Mouse (Mus musculus): ENCODE measurements around the gene Zbtb12.
"Not testable (repeated sequence)": the region's sequence is repeated elsewhere in the genome, so short reads cannot be mapped to it uniquely, and the experiment has no call there.

The Zbtb12 gene

GRCm38 (mm10) chr17:34881166-34881565 is 1.9 kb downstream of the Zbtb12 start:
- DNase-seq: no peak

GRCm38 (mm10) chr17:34881683-34882310 is 2.5 kb downstream of the Zbtb12 start, which contains the start of gene Gm20547:
Gene Gm20547 (minus strand): TSS chr17:34882042.
- no peak for DNase-seq

- no peak for DNase-seq
Measured at GRCm38 (mm10) chr17:34883332-34883731, 4.0 kb downstream of the Zbtb12 start.

GRCm38 (mm10) chr17:34884704-34885103 is 5.4 kb downstream of the Zbtb12 start:
- DNase-seq: no peak

- DNase-seq: no peak
Measured at GRCm38 (mm10) chr17:34885615-34886014, 6.3 kb downstream of the Zbtb12 start.

GRCm38 (mm10) chr17:34887942-34888341 is 8.7 kb downstream of the Zbtb12 start:
- no peak for DNase-seq

GRCm38 (mm10) chr17:34890074-34890743 is 10.9 kb downstream of the Zbtb12 start:
- DNase-seq: no peak

- no peak for DNase-seq
Measured at GRCm38 (mm10) chr17:34891377-34891776, 12.1 kb downstream of the Zbtb12 start.

- DNase-seq: no peak
Measured at GRCm38 (mm10) chr17:34893072-34893824, 14.0 kb downstream of the Zbtb12 start.

- DNase-seq: peak; percentile 95
Measured at GRCm38 (mm10) chr17:34894074-34894597, 14.9 kb downstream of the Zbtb12 start.

GRCm38 (mm10) chr17:34894801-34895530 is 15.7 kb downstream of the Zbtb12 start:
- DNase-seq: peak; percentile 63

- no peak for DNase-seq
Measured at GRCm38 (mm10) chr17:34895724-34896123, 16.4 kb downstream of the Zbtb12 start.

- DNase-seq: peak; percentile 52
Measured at GRCm38 (mm10) chr17:34896366-34896765, 17.1 kb downstream of the Zbtb12 start.

GRCm38 (mm10) chr17:34897373-34898159 is 18.3 kb downstream of the Zbtb12 start:
- DNase-seq: no peak

GRCm38 (mm10) chr17:34898160-34898586 is 18.9 kb downstream of the Zbtb12 start, which contains the start of the genes C2 and Ehmt2:
Gene C2 (minus strand): TSS chr17:34898265.
Gene Ehmt2 (plus strand): TSS chr17:34898469.
- DNase-seq: peak; percentile 86

GRCm38 (mm10) chr17:34898706-34899052 is 19.4 kb downstream of the Zbtb12 start:
- DNase-seq: no peak

GRCm38 (mm10) chr17:34899053-34899889 is 20.0 kb downstream of the Zbtb12 start:
- DNase-seq: peak; percentile 67

GRCm38 (mm10) chr17:34899890-34900243 is 20.6 kb downstream of the Zbtb12 start:
- no peak for DNase-seq

- DNase-seq: not testable (repeated sequence)
Measured at GRCm38 (mm10) chr17:34900826-34901225, 21.5 kb downstream of the Zbtb12 start.

GRCm38 (mm10) chr17:34901948-34902347 is 22.7 kb downstream of the Zbtb12 start:
- not testable (repeated sequence) for DNase-seq

- DNase-seq: no peak
Measured at GRCm38 (mm10) chr17:34902895-34903294, 23.6 kb downstream of the Zbtb12 start.

Measured in thymus, postnatal 14 days (tissue).